Mouse (Mus musculus): ENCODE measurements around the gene Noc2l.

Noc2l gene

DNA sequence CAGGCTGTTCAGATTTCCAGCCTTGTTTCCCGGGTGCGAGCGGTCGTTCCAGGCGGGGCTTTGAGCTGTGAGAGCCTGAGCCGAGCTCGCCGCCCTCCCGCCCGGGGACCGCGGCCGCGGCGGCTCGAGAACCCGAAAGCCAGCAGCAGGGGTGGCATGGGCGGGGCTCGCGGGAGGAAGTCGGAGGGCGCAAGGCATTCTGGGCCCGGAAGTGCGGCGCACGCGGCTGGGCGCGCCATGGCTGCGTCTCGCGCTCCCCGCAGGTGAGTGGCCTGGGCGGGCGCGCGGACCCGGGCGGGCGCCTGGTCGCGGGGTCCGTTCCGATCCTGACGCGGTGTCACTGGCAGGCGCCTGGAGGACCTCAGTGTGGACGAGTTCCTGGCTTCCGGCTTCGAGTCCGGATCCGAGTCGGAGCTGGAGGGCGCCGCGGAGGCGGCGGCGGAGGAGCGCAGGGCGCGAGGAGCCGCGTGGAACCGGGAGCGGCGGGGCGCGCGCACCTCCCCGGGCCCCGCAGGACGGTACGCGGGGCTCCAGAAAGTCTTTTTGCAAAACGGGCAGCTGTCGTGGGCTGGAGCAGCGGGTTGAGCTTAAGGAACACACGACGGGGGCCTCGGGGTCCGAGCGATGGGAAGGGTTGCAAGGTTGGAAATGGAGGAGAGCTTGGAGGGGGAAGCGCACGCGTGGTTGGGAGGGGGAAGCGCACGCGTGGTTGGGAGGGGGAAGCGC lies at the start of gene Noc2l:
Gene Noc2l, plus strand, starts transcription at position 203 of the 726 bp plus-strand sequence.
- peak; percentile 85 to 92 for DNase-seq (ENCODE audit: low spot score in 2 of 2)

GRCm38 (mm10) chr4:156188162-156188810 lies 47.5 kb upstream of the Noc2l start:
- no peak for DNase-seq (ENCODE audit: low spot score in 2 of 2)

- no peak for DNase-seq (ENCODE audit: low spot score in 2 of 2)
Measured at GRCm38 (mm10) chr4:156188811-156189323, 46.9 kb upstream of the Noc2l start.

- peak in 1 of 2 experiments; percentile 55 for DNase-seq (ENCODE audit: low spot score in 2 of 2)
Measured at GRCm38 (mm10) chr4:156192421-156193199, 43.2 kb upstream of the Noc2l start.

- DNase-seq (ENCODE audit: low spot score in 2 of 2), result peak in 1 of 2 experiments; percentile 45
Measured at GRCm38 (mm10) chr4:156193200-156193590, 42.6 kb upstream of the Noc2l start.

GRCm38 (mm10) chr4:156193906-156194305 lies 41.9 kb upstream of the Noc2l start:
- DNase-seq (ENCODE audit: low spot score in 2 of 2), result no peak

GRCm38 (mm10) chr4:156194346-156194745 lies 41.5 kb upstream of the Noc2l start:
- DNase-seq (ENCODE audit: low spot score in 2 of 2), result no peak

- DNase-seq (ENCODE audit: low spot score in 2 of 2), result peak in 1 of 2 experiments; percentile 53
Measured at GRCm38 (mm10) chr4:156195927-156196870, 39.6 kb upstream of the Noc2l start.

GRCm38 (mm10) chr4:156197131-156197828 lies 38.5 kb upstream of the Noc2l start, which contains the start of gene Agrn:
Gene Agrn, minus strand, starts transcription at chr4:156197488.
- peak in 1 of 2 experiments; percentile 69 for DNase-seq (ENCODE audit: low spot score in 2 of 2)

DNA sequence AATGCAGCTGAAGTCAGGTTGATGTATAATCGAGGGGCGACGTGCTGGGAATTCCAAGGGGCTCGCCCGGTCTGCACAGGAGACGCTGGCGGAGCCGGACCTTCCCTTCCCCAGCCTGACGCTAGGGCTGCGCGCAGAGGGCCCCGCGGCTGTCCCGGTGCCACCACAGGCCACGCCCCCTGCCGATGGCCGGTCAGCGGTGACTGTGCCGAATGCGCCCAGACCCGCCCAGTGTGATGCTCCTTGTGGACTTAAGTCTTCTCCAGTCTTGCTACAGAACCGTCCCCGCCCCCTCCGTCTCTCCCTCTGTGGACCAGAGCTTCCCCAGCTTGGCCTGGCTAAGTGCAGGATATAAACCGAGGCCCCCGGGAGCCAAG lies 38.0 kb upstream of the Noc2l start:
- DNase-seq (ENCODE audit: low spot score in 2 of 2), result peak; percentile 84 to 90

GRCm38 (mm10) chr4:156200623-156201475 lies 35.0 kb upstream of the Noc2l start, which contains the start of gene Isg15:
Gene Isg15, minus strand, starts transcription at chr4:156200818.
- DNase-seq (ENCODE audit: low spot score in 2 of 2), result no peak

DNA sequence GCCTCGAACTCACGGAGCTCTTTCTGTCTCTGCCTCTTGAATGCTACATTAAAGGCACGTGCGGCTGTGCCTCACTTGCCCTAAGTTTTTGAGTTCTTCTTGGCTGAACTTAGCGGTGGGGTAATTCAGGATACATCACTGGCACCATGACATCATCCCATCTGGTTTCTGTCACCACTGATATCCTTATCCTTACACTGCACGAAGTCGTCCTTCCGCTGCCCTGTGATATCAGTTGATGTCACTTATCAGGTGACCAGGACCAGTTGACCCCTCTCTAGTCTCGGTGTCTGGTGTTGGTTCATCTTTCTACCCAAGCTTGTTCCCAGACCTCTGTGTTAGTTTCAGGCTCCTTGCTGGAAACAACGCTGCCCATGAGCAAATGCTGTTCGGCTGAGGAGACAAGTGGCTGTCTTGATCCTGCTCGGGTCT lies 33.3 kb upstream of the Noc2l start:
- DNase-seq (ENCODE audit: low spot score in 2 of 2), result no peak

GRCm38 (mm10) chr4:156203001-156203412 lies 32.8 kb upstream of the Noc2l start, which contains the start of gene AW011738:
Gene AW011738, plus strand, starts transcription at chr4:156203304.
- DNase-seq (ENCODE audit: low spot score in 2 of 2), result peak; percentile 47 to 69

GRCm38 (mm10) chr4:156203413-156204131 lies 32.2 kb upstream of the Noc2l start:
- no peak for DNase-seq (ENCODE audit: low spot score in 2 of 2)

DNA sequence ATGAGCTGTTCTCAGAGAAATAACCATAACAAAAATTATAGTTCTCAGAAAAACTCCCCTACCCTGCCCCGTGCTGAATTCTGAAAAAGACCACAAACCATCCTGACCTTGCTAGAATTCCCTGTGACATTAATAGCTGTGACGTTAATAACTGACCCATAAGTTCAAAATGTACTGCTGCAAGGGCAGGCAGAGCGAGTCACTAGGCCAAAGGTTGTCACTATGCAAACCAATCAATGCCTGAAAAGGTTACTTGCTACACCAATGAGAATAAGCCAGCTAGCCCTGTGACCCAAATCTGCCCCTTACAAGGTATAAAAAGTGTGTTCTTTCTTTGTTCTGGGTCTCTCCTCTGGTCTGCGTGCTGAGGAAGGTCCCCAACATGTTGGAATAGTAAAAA lies 26.9 kb upstream of the Noc2l start:
- no peak for DNase-seq (ENCODE audit: low spot score in 2 of 2)

- DNase-seq (ENCODE audit: low spot score in 2 of 2), result no peak
Measured at GRCm38 (mm10) chr4:156209963-156210635, 25.7 kb upstream of the Noc2l start.

DNA sequence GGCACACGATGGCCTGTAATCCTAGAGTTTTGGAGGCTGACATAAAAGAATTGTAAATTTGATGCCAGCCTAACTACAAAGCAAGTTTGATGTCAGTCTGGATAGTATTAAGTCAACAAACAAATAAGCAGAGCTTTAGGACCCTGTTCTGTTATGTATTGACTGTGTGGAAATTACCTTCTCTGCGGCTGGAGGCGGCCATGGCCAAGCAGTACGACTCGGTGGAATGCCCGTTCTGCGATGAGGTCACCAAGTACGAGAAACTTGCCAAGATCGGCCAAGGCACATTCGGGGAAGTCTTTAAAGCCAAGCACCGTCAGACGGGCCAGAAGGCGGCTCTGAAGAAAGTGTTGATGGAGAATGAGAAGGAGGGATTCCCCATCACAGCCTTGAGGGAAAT lies 22.7 kb upstream of the Noc2l start:
- no peak for DNase-seq (ENCODE audit: low spot score in 2 of 2)

DNA sequence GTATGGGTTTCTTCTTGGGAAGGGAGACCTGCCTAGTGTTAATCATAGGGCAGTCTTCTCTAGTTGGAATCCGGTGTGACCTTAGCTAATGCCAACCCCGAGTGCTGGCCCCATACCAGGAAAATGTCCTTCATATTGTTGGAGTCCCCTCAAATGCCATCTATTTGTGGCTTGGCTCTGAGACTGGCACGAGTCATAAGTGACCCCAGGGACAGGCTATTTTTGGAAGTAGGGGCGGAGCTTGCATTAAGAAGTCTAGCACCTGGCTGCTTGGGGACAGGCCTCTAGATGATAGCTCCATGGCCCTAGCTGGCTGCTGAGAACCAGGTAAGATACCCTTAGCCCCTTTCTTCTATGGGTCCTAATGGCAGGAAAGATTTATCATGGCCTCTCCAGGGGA lies 20.2 kb upstream of the Noc2l start, which contains the start of gene Perm1:
Gene Perm1, plus strand, starts transcription at position 220 of the 400 bp plus-strand sequence.
- DNase-seq (ENCODE audit: low spot score in 2 of 2), result no peak

All from urinary bladder, postnatal 4 days (tissue).